In the genomic region with DNA sequence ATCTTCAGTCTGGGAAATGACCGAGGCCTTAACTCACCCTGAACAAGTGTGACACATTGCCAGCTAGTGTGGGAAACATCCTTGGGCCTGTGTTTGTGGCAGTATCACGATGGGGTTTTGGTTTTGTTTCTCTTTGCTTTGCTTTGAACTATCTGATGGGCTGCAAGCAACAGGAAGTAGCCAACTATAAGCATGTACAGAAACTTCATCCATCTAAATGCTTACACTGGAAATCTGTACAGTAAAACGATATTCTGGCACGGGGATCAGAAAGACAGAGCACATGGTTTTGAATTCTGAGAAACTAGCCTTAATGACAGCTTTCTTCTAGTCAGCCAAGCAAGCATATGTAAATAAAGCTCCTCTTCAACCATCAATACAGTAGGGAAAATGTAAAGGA, we compare ENCODE assay signal across 9 mouse cellular contexts. TPM values are rescaled to one million over a fixed set of nuclear protein-coding genes. Genes with fewer than 3 reads are reported as not detected.
DNase-seq lines count a peak whose midpoint lies in the region; ATAC-seq and TF ChIP-seq lines count a peak whose summit lies in the region.
"Had no signal": no experiment of that assay in that cellular context is flagged by ENCODE, and none has a peak within 500 bp of the region (broad histone marks: within the 10 kb centered on the region; RNA-seq: fewer than 3 reads in every experiment).

No protein-coding gene starts in this region.

- H3K9ac ChIP-seq in hindbrain, embryonic 16.5 days (ENCODE audit: low read depth, low read length): peak overlapping the region; percentile 79

- WGBS in hindbrain, embryonic 16.5 days: 12% methylated on average over 4 of the region's 4 CpGs
- 33% methylated on average over 4 of the region's 4 CpGs for WGBS in midbrain, embryonic 10.5 days

- peaks cover 4% of the 10 kb centered on the region for H3K4me1 ChIP-seq in testis, adult 2 months (ENCODE audit: control insufficient read depth, insufficient read depth, low read length)
- H3K4me1 ChIP-seq in hindbrain, embryonic 16.5 days (ENCODE audit: control insufficient read depth, insufficient read depth, low read depth, low read length): peaks cover 2% of the 10 kb centered on the region
- peaks cover 34% of the 10 kb centered on the region for H3K4me1 ChIP-seq in midbrain, embryonic 10.5 days

- no peaks in the 10 kb centered on the region for H3K36me3 ChIP-seq in testis, adult 2 months (ENCODE audit: control insufficient read depth, insufficient read depth, low read length)
- no peaks in the 10 kb centered on the region for H3K36me3 ChIP-seq in hindbrain, embryonic 16.5 days (ENCODE audit: control insufficient read depth, insufficient read depth, low read length)
- H3K36me3 ChIP-seq in midbrain, embryonic 10.5 days: peaks cover 55% of the 10 kb centered on the region

- no peak for TF ChIP-seq POLR2A in testis, adult 2 months (IDR thresholded peaks at IDR 0.05; ENCODE audit: control insufficient read depth, low read depth, low read length)

- intact Hi-C loops in gastrocnemius, postnatal 36 days (cut with DNase I): loop anchor here (10.0 kb wide), 1 partner anchor 131 kb away; the partner anchor contains the start of gene Fam151b

- DNase-seq in testis, postnatal 10 days (ENCODE audit: low spot score): no peak
- peak; percentile 10 for DNase-seq in embryo, embryonic 9.5 days (ENCODE audit: extremely low spot score)
- no peak for DNase-seq in midbrain, embryonic 10.5 days (ENCODE audit: low spot score)
- DNase-seq in spleen, postnatal 10 days (ENCODE audit: low spot score in 2 of 2): no peak
- no peak for DNase-seq in gastrocnemius, postnatal 36 days
- no peak for DNase-seq in cerebellum, adult 11-12 months

- no peaks in the 10 kb centered on the region for H3K9me3 ChIP-seq in hindbrain, embryonic 16.5 days (ENCODE audit: control insufficient read depth, low read length)
- H3K9me3 ChIP-seq in midbrain, embryonic 10.5 days (replicated peaks): no peaks in the 10 kb centered on the region

- H3K27ac ChIP-seq in testis, adult 2 months (ENCODE audit: control insufficient read depth, insufficient read depth, low read depth, low read length): peak overlapping the region; percentile 63; the same call in 1 of the 2 replicates
- H3K27ac ChIP-seq in hindbrain, embryonic 16.5 days (ENCODE audit: low read depth, low read length): peak overlapping the region; percentile 41
- peak overlapping the region; percentile 96 for H3K27ac ChIP-seq in midbrain, embryonic 10.5 days (replicated peaks)

- no peaks in the 10 kb centered on the region for H3K27me3 ChIP-seq in testis, adult 2 months (ENCODE audit: control insufficient read depth, insufficient read depth, low read length)
- H3K27me3 ChIP-seq in hindbrain, embryonic 16.5 days (replicated peaks; ENCODE audit: control insufficient read depth, insufficient read depth, low read length): no peaks in the 10 kb centered on the region
- no peaks in the 10 kb centered on the region for H3K27me3 ChIP-seq in midbrain, embryonic 10.5 days (ENCODE audit: low read depth, poor library complexity, severe bottlenecking)

- no peak for ATAC-seq in hindbrain, embryonic 16.5 days

- no peak for TF ChIP-seq CTCF in testis, adult 2 months (IDR thresholded peaks at IDR 0.05; ENCODE audit: control insufficient read depth, insufficient read depth, insufficient replicate concordance, low read depth, low read length)

- peak overlapping the region; percentile 86 for H3K4me2 ChIP-seq in hindbrain, embryonic 16.5 days (ENCODE audit: low read length)

- H3K4me3 ChIP-seq in testis, adult 2 months (ENCODE audit: control insufficient read depth, low read depth, low read length): peak overlapping the region; percentile 87
- H3K4me3 ChIP-seq in hindbrain, embryonic 16.5 days (ENCODE audit: low read length): peak overlapping the region; percentile 73
- peak overlapping the region; percentile 83 for H3K4me3 ChIP-seq in midbrain, embryonic 10.5 days

RNA-seq across cellular contexts. Expression of gene Dhfr, which starts 0.6 kb away (rescaled TPM):
- polyA plus RNA-seq in testis, adult 2 months (2012; rRNA removed): 0.77 and 0.79 TPM in 2 replicates
- 4.9 and 5.5 TPM in 2 replicates for polyA plus RNA-seq in hindbrain, embryonic 16.5 days (2015; fragmentation: Nextera tagmentation; extraction: Ambion mirVana)
- polyA plus RNA-seq in midbrain, embryonic 10.5 days (2016; fragmentation: Nextera tagmentation; extraction: Ambion mirVana): 24.9 and 28.5 TPM in 2 replicates
- under 1 TPM; 0.69 to 0.92 TPM for total RNA-seq in gastrocnemius, postnatal 36 days (2021)

RNA-seq across cellular contexts. Expression of gene Msh3, which starts 0.8 kb away (rescaled TPM):
- 8.0 and 8.3 TPM in 2 replicates for polyA plus RNA-seq in testis, adult 2 months (2012; rRNA removed)
- 20.9 and 21.5 TPM in 2 replicates for polyA plus RNA-seq in hindbrain, embryonic 16.5 days (2015; fragmentation: Nextera tagmentation; extraction: Ambion mirVana)
- polyA plus RNA-seq in midbrain, embryonic 10.5 days (2016; fragmentation: Nextera tagmentation; extraction: Ambion mirVana): 31.0 and 31.2 TPM in 2 replicates
- 10 to 100 TPM; 11.6 to 12.0 TPM for total RNA-seq in gastrocnemius, postnatal 36 days (2021)

RNA-seq across cellular contexts. Expression of gene Gm20379, which starts 48.2 kb away (rescaled TPM):
- not detected in 2 replicates for polyA plus RNA-seq in testis, adult 2 months (2012; rRNA removed)
- polyA plus RNA-seq in hindbrain, embryonic 16.5 days (2015; fragmentation: Nextera tagmentation; extraction: Ambion mirVana): 0.74 and 0.96 TPM in 2 replicates
- polyA plus RNA-seq in midbrain, embryonic 10.5 days (2016; fragmentation: Nextera tagmentation; extraction: Ambion mirVana): 0.84 and 0.89 TPM in 2 replicates
- not detected for total RNA-seq in gastrocnemius, postnatal 36 days (2021)
- total RNA-seq: heart, postnatal 14 days had no signal

Comparison
In these comparisons a context has a peak if more than half of its experiments do, and no peak if none do; other contexts are left out.
1. H3K27ac ChIP-seq: peak in every context shown above with its lines; median percentile 96 in midbrain, embryonic 10.5 days; 63 in testis, adult 2 months; 41 in hindbrain, embryonic 16.5 days.